Mouse (Mus musculus) layer of hippocampus, postnatal 25 days (tissue): Measurements from ENCODE around the gene Ccdc57. TPM values are rescaled to one million over a fixed set of nuclear protein-coding genes. Genes with fewer than 3 reads are reported as not detected.
"Not testable (repeated sequence)": the region's sequence is repeated elsewhere in the genome, so short reads cannot be mapped to it uniquely, and the experiment has no call there.

Source experiments
- DNase-seq, 2 experiments: peaks; one replicate each; pipeline ENCODE4 v3.0.0; 2022; ENCODE audit warnings: mixed read lengths in 2 of 2, low spot score in 1 of 2; ENCODE audit errors: extremely low spot score in 1 of 2
- total RNA-seq, 2 experiments: library from RNA; stranded (reverse); gene quantifications; 2 replicates each; pipeline ENCODE4 v1.2.3; 2021

Gene Ccdc57
- total RNA-seq, 2 experiments from 2014 or later = 4.8 to 8.0 TPM

DNA sequence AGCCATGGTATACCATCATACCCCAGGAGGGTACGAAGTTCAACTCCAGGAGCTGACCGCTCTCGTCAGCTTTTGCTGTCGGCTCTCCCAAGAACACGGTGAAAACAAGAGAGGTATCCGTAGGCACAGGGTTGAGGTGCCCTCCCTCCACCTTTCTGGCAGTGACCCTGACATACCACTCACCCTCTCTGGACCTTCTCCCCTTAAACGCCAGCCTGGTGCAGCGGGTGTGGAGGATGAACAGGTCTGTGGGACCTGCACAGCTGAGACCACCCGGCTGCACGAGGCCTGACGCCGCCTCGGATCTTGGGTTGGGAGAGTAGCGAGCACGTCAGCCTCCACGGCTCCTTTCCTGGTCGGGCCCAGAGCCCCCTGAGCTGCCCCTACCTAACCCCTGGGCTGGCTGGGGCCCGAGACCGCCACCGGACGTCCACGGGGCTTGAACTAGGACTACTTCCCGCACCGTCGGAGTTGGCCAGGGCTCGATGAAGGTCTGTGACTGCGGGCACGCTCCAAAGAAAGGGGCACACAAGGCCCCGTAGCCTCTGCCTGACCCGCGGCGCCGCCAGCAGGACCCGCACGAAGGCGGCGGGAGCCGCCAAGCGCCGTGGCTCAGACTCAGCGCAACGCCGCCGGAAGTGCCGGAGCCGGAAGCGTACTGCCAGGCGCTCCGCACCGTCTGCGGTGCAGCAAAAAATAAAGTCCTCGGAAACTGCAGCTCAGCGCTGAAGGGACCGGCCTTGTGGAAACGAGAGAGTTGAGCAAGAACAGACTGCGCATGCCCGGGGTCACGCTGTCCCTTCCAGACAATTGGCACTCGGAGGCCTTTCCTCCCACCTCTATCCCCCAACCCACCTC lies 136.7 kb downstream of the Ccdc57 start, which contains the start of gene Dus1l:
Gene Dus1l (minus strand): TSS at position 648 of the 858 bp plus-strand sequence.
- DNase-seq = peak; percentile 99

DNA sequence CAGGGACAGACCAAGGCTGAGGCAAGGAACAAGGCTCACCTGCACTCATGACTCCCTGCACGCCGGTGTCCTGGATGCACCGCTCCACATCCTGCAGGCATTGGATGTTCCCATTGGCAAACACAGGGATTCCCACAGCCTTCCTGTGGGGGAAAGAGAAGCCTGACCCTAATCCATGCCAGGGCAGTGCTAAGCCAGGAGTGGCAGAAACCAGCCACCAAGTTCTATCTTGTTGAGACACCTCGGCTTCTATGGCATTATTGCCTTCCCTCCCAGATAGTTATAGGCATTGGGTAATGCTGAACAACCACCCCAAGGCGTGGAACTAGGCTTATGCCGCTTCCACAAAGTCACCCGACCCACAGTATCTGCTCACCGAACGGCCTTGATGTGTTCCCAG lies 140.0 kb downstream of the Ccdc57 start:
- DNase-seq = no peak

GRCm38 (mm10) chr11:120789810-120790209 lies 142.9 kb downstream of the Ccdc57 start:
- DNase-seq = no peak

- no peak for DNase-seq
These were observed 143.3 kb downstream of the Ccdc57 start for GRCm38 (mm10) chr11:120789355-120789754.

GRCm38 (mm10) chr11:120788460-120788859 lies 144.2 kb downstream of the Ccdc57 start:
- not testable (repeated sequence) for DNase-seq

DNA sequence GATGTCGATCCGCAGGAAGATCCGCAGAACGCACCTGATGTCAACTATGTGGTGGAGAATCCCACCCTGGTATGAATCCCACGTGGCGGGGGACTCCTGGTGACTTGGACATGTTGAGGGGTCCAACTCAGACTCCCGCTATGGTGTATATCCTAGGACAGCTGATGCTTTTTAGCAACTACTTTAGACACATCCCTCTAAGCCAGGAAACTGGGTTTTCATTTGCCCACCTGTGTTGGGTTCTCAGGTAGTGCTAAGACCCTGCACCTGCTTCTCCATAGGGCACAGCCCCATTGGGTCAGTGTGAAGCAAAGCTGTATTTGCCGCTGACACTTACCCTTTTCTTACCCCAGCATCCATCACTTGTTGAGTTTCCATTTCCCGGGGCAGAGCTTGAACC lies 147.5 kb downstream of the Ccdc57 start:
- DNase-seq = no peak

DNA sequence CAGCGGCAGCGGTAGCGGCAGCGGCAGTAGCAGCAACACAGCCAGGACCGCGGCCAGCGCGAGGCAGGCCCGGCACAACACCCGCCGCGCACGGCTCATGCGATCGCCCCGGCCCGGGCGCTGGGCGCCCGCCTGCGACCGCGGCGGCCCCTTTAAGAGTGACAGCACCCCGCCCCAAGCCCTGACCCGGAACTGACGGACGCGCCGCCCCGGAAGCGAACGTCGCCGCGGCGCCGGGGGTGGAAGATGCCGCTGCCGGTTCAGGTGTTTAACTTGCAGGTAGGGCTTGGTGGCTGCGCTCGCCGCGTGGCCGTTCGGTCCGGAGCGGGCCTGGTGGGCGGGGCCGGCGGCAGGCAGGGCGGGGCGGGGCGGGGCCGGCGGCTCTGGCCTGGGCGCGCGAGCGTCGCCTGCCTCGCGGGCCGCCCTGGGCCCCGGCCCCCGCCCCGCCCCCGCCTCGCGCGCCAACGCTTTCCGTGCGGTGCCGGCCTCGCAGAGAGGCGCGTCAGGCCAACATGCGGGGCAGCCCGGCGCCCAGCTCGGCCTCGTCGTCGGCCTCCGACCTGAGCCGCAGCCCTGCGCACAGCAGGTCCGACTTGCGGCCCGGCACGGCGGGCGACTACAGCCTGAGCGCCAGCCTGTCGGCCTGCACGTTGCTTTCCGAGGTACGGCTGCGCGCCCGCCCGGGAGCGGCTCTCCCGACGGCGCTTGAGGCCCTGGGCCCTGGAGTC lies 148.4 kb downstream of the Ccdc57 start, which contains the start of the genes Rfng and Gps1:
Gene Rfng (minus strand): TSS at position 144 of the 728 bp plus-strand sequence.
Gene Gps1 (plus strand): TSS at position 209 of the 728 bp plus-strand sequence.
- DNase-seq = peak; percentile 68 to 79

DNA sequence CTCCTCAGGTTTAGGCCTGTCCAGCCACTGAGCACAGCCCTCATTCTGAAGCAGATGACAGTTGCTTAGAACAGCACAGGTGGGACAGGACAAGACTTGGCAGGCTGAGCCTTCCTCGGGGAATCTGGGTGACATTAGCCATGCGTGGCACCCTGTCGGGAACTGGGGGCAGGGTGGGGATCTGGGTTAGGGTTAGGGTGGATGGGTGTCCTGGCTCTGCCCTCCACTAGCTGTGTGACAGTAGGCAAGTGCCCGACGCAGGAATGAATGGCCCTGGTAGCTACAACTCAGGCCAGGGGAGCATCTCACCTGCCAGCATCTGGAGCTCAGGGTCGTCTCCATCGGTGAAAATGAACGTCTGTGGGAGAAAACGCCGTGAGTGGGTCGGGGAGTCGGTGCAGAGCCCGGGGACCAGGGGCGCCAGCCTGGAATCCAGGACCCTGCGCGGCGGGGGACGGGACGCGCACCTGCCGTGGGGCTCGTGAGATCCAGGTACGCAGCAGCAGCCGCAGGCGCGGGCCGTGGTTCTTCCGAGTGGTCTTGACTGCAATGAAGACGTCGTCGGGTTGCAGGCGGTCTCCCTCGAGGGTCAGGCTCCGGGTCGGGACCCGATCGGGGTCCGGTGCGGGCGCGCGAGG lies 149.1 kb downstream of the Ccdc57 start:
- DNase-seq = no peak

GRCm38 (mm10) chr11:120781361-120781760 lies 151.3 kb downstream of the Ccdc57 start:
- not testable (repeated sequence) for DNase-seq

- DNase-seq = no peak
These were observed 152.8 kb downstream of the Ccdc57 start for GRCm38 (mm10) chr11:120779876-120780275.

DNA sequence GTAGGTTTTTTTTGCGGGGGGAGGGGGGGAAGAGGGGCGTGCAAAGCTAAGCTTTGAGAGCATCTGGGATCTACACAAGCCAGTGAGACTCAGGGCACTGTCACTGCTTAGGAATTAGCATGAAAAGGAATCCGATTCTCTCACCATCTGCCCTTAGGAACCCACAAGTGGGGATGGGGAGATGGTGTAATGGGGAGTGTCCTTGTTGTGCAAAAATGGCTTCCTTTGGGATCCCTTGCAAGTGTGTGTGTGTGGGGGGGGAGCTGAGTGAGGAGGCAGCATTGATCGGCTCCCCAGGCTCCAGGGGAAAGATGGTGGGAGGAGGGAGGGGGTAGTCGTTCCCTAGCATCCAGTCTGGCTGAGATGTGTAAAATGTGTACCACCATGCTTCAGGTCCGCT lies 155.5 kb downstream of the Ccdc57 start:
- DNase-seq = no peak

Other genes starting within 250 kb of the Ccdc57 start
- gene Cenpx, start 219.1 kb downstream of the Ccdc57 start, total RNA-seq = 10 to 100 TPM; 20.1 to 21.9 TPM
- 10 to 100 TPM; 47.0 to 65.2 TPM for gene Lrrc45, start 218.9 kb downstream of the Ccdc57 start, total RNA-seq
- gene Rac3, start 211.4 kb downstream of the Ccdc57 start, total RNA-seq = 10 to 100 TPM; 33.7 to 46.8 TPM
- gene Dcxr, start 205.6 kb downstream of the Ccdc57 start, total RNA-seq = 10 to 100 TPM; 12.4 to 12.9 TPM
- gene Cbr2, start 200.8 kb downstream of the Ccdc57 start, total RNA-seq = 1 to 10 TPM; 1.5 to 1.6 TPM
- 10 to 100 TPM; 19.9 to 22.8 TPM for gene Hmga1b, start 170.1 kb downstream of the Ccdc57 start, total RNA-seq
- 10 to 100 TPM; 68.8 to 74.1 TPM for gene Rfng, start 148.7 kb downstream of the Ccdc57 start, total RNA-seq
- gene Gps1, start 148.6 kb downstream of the Ccdc57 start, total RNA-seq = 100 to 1,000 TPM; 147 to 153 TPM
- gene Dus1l, start 136.5 kb downstream of the Ccdc57 start, total RNA-seq = 10 to 100 TPM; 45.7 to 50.0 TPM
- gene Fasn, start 108.3 kb downstream of the Ccdc57 start, total RNA-seq = 100 to 1,000 TPM; 191 to 198 TPM
- gene Slc16a3, start 15.6 kb upstream of the Ccdc57 start, total RNA-seq = 1 to 10 TPM; 2.0 to 2.2 TPM
- gene Csnk1d, start 58.5 kb upstream of the Ccdc57 start, total RNA-seq = 100 to 1,000 TPM; 127 to 128 TPM
- not detected for gene Cd7, start 106.5 kb upstream of the Ccdc57 start, total RNA-seq
- not detected for gene Sectm1b, start 130.7 kb upstream of the Ccdc57 start, total RNA-seq
- not detected for gene Sectm1a, start 148.3 kb upstream of the Ccdc57 start, total RNA-seq
- not detected for gene Tex19.2, start 185.8 kb upstream of the Ccdc57 start, total RNA-seq
- not detected for gene Tex19.1, start 213.3 kb upstream of the Ccdc57 start, total RNA-seq
- under 1 TPM; 0.25 to 0.35 TPM for gene Uts2r, start 227.4 kb upstream of the Ccdc57 start, total RNA-seq